Mouse (Mus musculus): ENCODE results near the gene Pdk1. TPM values are rescaled to one million over a fixed set of nuclear protein-coding genes. Genes with fewer than 3 reads are reported as not detected.

The Pdk1 gene
- total and polyA plus RNA-seq, 2 experiments from 2014 or later = 20.8 to 46.7 TPM

GRCm38 (mm10) chr2:71863531-71864173, 9.4 kb upstream of the Pdk1 start:
- no peak for TF ChIP-seq CTCF (IDR thresholded peaks at IDR 0.05; ENCODE audit: low read depth)
- Histone ChIP-seq H3K36me3 (ENCODE audit: insufficient read depth) (no peaks in the 10 kb centered on the region), H3K9ac (no peak overlapping the region), H3K27ac (ENCODE audit: low read depth, low read length) (no peak overlapping the region), H3K27me3 (ENCODE audit: insufficient read depth, low read length) (no peaks in the 10 kb centered on the region), H3K4me1 (ENCODE audit: insufficient read depth) (no peaks in the 10 kb centered on the region), H3K4me3 (ENCODE audit: low read depth, low read length) (no peak overlapping the region), H3K4me2 (ENCODE audit: low read depth) (no peak overlapping the region), H3K9me3 (ENCODE audit: low read length) (no peaks in the 10 kb centered on the region)
- DNase-seq = no peak
- ATAC-seq = no peak
- WGBS = 91% methylated on average over 5 of the region's 5 CpGs

GRCm38 (mm10) chr2:71865022-71865421, 8.0 kb upstream of the Pdk1 start:
- WGBS = 75% methylated on average over 3 of the region's 3 CpGs
- no peak overlapping the region for H3K9ac ChIP-seq
- H3K27me3 ChIP-seq (ENCODE audit: insufficient read depth, low read length) = no peaks in the 10 kb centered on the region
- no peak overlapping the region for H3K4me3 ChIP-seq (ENCODE audit: low read depth, low read length)
- TF ChIP-seq CTCF (IDR thresholded peaks at IDR 0.05; ENCODE audit: low read depth) = no peak
- H3K4me2 ChIP-seq (ENCODE audit: low read depth) = no peak overlapping the region
- no peaks in the 10 kb centered on the region for H3K36me3 ChIP-seq (ENCODE audit: insufficient read depth)
- H3K9me3 ChIP-seq (ENCODE audit: low read length) = no peaks in the 10 kb centered on the region
- ATAC-seq (peak; percentile 69), DNase-seq (peak; percentile 67)
- no peaks in the 10 kb centered on the region for H3K4me1 ChIP-seq (ENCODE audit: insufficient read depth)
- no peak overlapping the region for H3K27ac ChIP-seq (ENCODE audit: low read depth, low read length)

- Histone ChIP-seq H3K27me3 (ENCODE audit: insufficient read depth, low read length) (no peaks in the 10 kb centered on the region), H3K4me2 (ENCODE audit: low read depth) (no peak overlapping the region), H3K9me3 (ENCODE audit: low read length) (no peaks in the 10 kb centered on the region), H3K4me1 (ENCODE audit: insufficient read depth) (no peaks in the 10 kb centered on the region), H3K9ac (no peak overlapping the region), H3K4me3 (ENCODE audit: low read depth, low read length) (no peak overlapping the region), H3K27ac (ENCODE audit: low read depth, low read length) (no peak overlapping the region), H3K36me3 (ENCODE audit: insufficient read depth) (no peaks in the 10 kb centered on the region)
- WGBS = 57% methylated on average over 3 of the region's 3 CpGs
- TF ChIP-seq CTCF (IDR thresholded peaks at IDR 0.05; ENCODE audit: low read depth) = no peak
- DNase-seq = no peak
- no peak for ATAC-seq
Measured at GRCm38 (mm10) chr2:71865935-71866334, 7.1 kb upstream of the Pdk1 start.

- Histone ChIP-seq H3K4me1 (ENCODE audit: insufficient read depth) (no peaks in the 10 kb centered on the region), H3K4me3 (ENCODE audit: low read depth, low read length) (no peak overlapping the region), H3K9ac (no peak overlapping the region), H3K9me3 (ENCODE audit: low read length) (no peaks in the 10 kb centered on the region), H3K27me3 (ENCODE audit: insufficient read depth, low read length) (no peaks in the 10 kb centered on the region), H3K36me3 (ENCODE audit: insufficient read depth) (no peaks in the 10 kb centered on the region), H3K4me2 (ENCODE audit: low read depth) (no peak overlapping the region), H3K27ac (ENCODE audit: low read depth, low read length) (no peak overlapping the region)
- WGBS = 63% methylated on average over 1 of the region's 1 CpGs
- DNase-seq (no peak), ATAC-seq (no peak)
- TF ChIP-seq CTCF (IDR thresholded peaks at IDR 0.05; ENCODE audit: low read depth) = no peak
Measured at GRCm38 (mm10) chr2:71866565-71866964, 6.5 kb upstream of the Pdk1 start.

- H3K36me3 ChIP-seq (ENCODE audit: insufficient read depth) = no peaks in the 10 kb centered on the region
- WGBS = 77% methylated on average over 3 of the region's 3 CpGs
- no peaks in the 10 kb centered on the region for H3K9me3 ChIP-seq (ENCODE audit: low read length)
- H3K9ac ChIP-seq = no peak overlapping the region
- H3K27ac ChIP-seq (ENCODE audit: low read depth, low read length) = no peak overlapping the region
- DNase-seq = no peak
- no peak overlapping the region for H3K4me3 ChIP-seq (ENCODE audit: low read depth, low read length)
- no peaks in the 10 kb centered on the region for H3K27me3 ChIP-seq (ENCODE audit: insufficient read depth, low read length)
- H3K4me2 ChIP-seq (ENCODE audit: low read depth) = no peak overlapping the region
- no peak for TF ChIP-seq CTCF (IDR thresholded peaks at IDR 0.05; ENCODE audit: low read depth)
- ATAC-seq = no peak
- H3K4me1 ChIP-seq (ENCODE audit: insufficient read depth) = no peaks in the 10 kb centered on the region
Measured at GRCm38 (mm10) chr2:71867019-71867418, 6.0 kb upstream of the Pdk1 start.

GRCm38 (mm10) chr2:71867480-71867879, 5.5 kb upstream of the Pdk1 start:
- Histone ChIP-seq H3K27me3 (ENCODE audit: insufficient read depth, low read length) (no peaks in the 10 kb centered on the region), H3K9me3 (ENCODE audit: low read length) (no peaks in the 10 kb centered on the region)

GRCm38 (mm10) chr2:71868256-71868655, 4.8 kb upstream of the Pdk1 start:
- TF ChIP-seq CTCF (IDR thresholded peaks at IDR 0.05; ENCODE audit: low read depth) = no peak
- no peak for ATAC-seq
- no peak overlapping the region for H3K27ac ChIP-seq (ENCODE audit: low read depth, low read length)

More at GRCm38 (mm10) chr2:71867480-71867879, 5.5 kb upstream of the Pdk1 start:
- no peak for DNase-seq
- Histone ChIP-seq H3K4me1 (ENCODE audit: insufficient read depth) (no peaks in the 10 kb centered on the region), H3K36me3 (ENCODE audit: insufficient read depth) (no peaks in the 10 kb centered on the region), H3K9ac (no peak overlapping the region), H3K4me3 (ENCODE audit: low read depth, low read length) (no peak overlapping the region), H3K4me2 (ENCODE audit: low read depth) (no peak overlapping the region), H3K27ac (ENCODE audit: low read depth, low read length) (no peak overlapping the region)
- WGBS = 8% methylated on average over 5 of the region's 5 CpGs
- ATAC-seq = no peak
- TF ChIP-seq CTCF (IDR thresholded peaks at IDR 0.05; ENCODE audit: low read depth) = no peak

More at GRCm38 (mm10) chr2:71868256-71868655, 4.8 kb upstream of the Pdk1 start:
- Histone ChIP-seq H3K36me3 (ENCODE audit: insufficient read depth) (no peaks in the 10 kb centered on the region), H3K4me3 (ENCODE audit: low read depth, low read length) (no peak overlapping the region), H3K9ac (no peak overlapping the region), H3K27me3 (ENCODE audit: insufficient read depth, low read length) (no peaks in the 10 kb centered on the region), H3K4me1 (ENCODE audit: insufficient read depth) (no peaks in the 10 kb centered on the region), H3K9me3 (ENCODE audit: low read length) (no peaks in the 10 kb centered on the region), H3K4me2 (ENCODE audit: low read depth) (no peak overlapping the region)
- 92% methylated on average over 1 of the region's 1 CpGs for WGBS
- DNase-seq = no peak

Measured in forebrain, postnatal 0 days (tissue).